In the genomic region with DNA sequence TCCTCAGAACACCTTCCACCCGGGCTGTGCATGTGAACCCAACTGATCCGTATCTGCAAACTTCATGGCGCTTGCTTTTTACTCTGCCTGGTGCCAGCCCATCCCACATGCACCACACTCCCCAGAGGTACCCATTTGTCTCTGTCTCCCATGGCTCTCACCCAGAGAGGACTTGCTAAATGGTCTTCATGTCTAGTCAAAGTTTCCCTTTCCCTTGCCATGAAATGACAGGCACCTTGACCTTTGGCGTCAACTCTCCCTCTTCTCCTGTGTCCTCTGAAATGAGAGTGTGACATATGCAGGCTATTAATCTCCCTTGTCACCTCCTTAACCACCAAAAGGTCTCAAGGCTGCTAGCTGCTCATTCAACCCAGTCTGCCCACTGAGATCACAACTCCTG, we compare ENCODE assay signal across 23 mouse cellular contexts.
DNase-seq lines count a peak whose midpoint lies in the region; ATAC-seq lines count a peak whose summit lies in the region.
"Had no signal": no experiment of that assay in that cellular context is flagged by ENCODE, and none has a peak within 500 bp of the region (broad histone marks: within the 10 kb centered on the region; RNA-seq: fewer than 3 reads in every experiment).

No protein-coding gene starts in this region.

- no peak overlapping the region for H3K4me3 ChIP-seq in kidney, embryonic 15.5 days (replicated peaks)
- H3K4me3 ChIP-seq: embryonic facial prominence, embryonic 13.5 days; forebrain, embryonic 12.5 days; heart, adult 2 months; heart, embryonic 12.5 days; hindbrain, embryonic 10.5 days; intestine, embryonic 15.5 days had no signal

- H3K4me1 ChIP-seq in kidney, embryonic 15.5 days: peaks cover 9% of the 10 kb centered on the region; the same call in 1 of the 2 replicates
- H3K4me1 ChIP-seq: embryonic facial prominence, embryonic 13.5 days; forebrain, embryonic 12.5 days; heart, embryonic 12.5 days; hindbrain, embryonic 10.5 days; intestine, embryonic 15.5 days had no signal

- H3K27ac ChIP-seq in kidney, embryonic 15.5 days: no peak overlapping the region
- H3K27ac ChIP-seq: embryonic facial prominence, embryonic 13.5 days; forebrain, embryonic 12.5 days; heart, adult 2 months; hindbrain, embryonic 10.5 days; hindbrain, embryonic 14.5 days; intestine, embryonic 15.5 days had no signal

- no peaks in the 10 kb centered on the region for H3K36me3 ChIP-seq in kidney, embryonic 15.5 days
- H3K36me3 ChIP-seq: embryonic facial prominence, embryonic 13.5 days; forebrain, embryonic 12.5 days; heart, embryonic 12.5 days; hindbrain, embryonic 10.5 days; intestine, embryonic 15.5 days had no signal

- WGBS in kidney, embryonic 15.5 days: 19% methylated on average over 4 of the region's 4 CpGs

- no peaks in the 10 kb centered on the region for H3K9me3 ChIP-seq in kidney, embryonic 15.5 days (replicated peaks)
- H3K9me3 ChIP-seq: embryonic facial prominence, embryonic 13.5 days; forebrain, embryonic 12.5 days; heart, embryonic 12.5 days; hindbrain, embryonic 10.5 days; intestine, embryonic 15.5 days had no signal

- DNase-seq in adrenal gland, adult 2 months: peak; percentile 65
- DNase-seq in adrenal gland, postnatal 25 days: no peak
- DNase-seq in gastrocnemius, adult 18-20 months (ENCODE audit: low spot score): peak; percentile 9
- DNase-seq in gastrocnemius, postnatal 25 days: no peak
- no peak for DNase-seq in kidney, postnatal 14 days
- peak; percentile 57 for DNase-seq in adrenal gland, postnatal 14 days
- no peak for DNase-seq in MN1 (ENCODE audit: low spot score)
- DNase-seq: cerebellum, adult 18-20 months; cerebellum, adult 9-11 months; cerebellum, postnatal 36 days; gastrocnemius, postnatal 36 days; heart, adult 2 months; kidney, adult 9 months had no signal

- no peak overlapping the region for H3K4me2 ChIP-seq in kidney, embryonic 15.5 days
- H3K4me2 ChIP-seq: embryonic facial prominence, embryonic 13.5 days; forebrain, embryonic 12.5 days; heart, embryonic 12.5 days; hindbrain, embryonic 14.5 days; intestine, embryonic 15.5 days had no signal

- no peaks in the 10 kb centered on the region for H3K27me3 ChIP-seq in kidney, embryonic 15.5 days
- H3K27me3 ChIP-seq: embryonic facial prominence, embryonic 13.5 days; forebrain, embryonic 12.5 days; heart, embryonic 12.5 days; intestine, embryonic 15.5 days; Patski had no signal

- 0 out of 2 replicates have a peak, but pooled peaks have one; percentile 60 for ATAC-seq in kidney, embryonic 15.5 days (replicated peaks; ENCODE audit: low FRiP score)
- ATAC-seq: activated CD4-positive, CD25-positive, alpha-beta regulatory T cell, adult 4 months; forebrain, embryonic 16.5 days; intestine, embryonic 15.5 days; Patski had no signal

- no peak overlapping the region for H3K9ac ChIP-seq in kidney, embryonic 15.5 days
- H3K9ac ChIP-seq: embryonic facial prominence, embryonic 13.5 days; forebrain, embryonic 12.5 days; heart, embryonic 12.5 days; hindbrain, embryonic 14.5 days; intestine, embryonic 15.5 days had no signal

Comparison
In these comparisons a context has a peak if more than half of its experiments do, and no peak if none do; other contexts are left out.
1. DNase-seq: peak in adrenal gland, adult 2 months (single experiment), gastrocnemius, adult 18-20 months (single experiment) and adrenal gland, postnatal 14 days (single experiment); none in adrenal gland, postnatal 25 days (single experiment), gastrocnemius, postnatal 25 days (single experiment), kidney, postnatal 14 days (single experiment) and MN1 (single experiment).